Mouse (Mus musculus): ENCODE measurements at regions not wholly inside any gene's neighbourhood (a gene's known extent, or its start where the extent isn't known, plus 50 kb on each side); places are given as distances from the start of the nearest gene placed in this dataset.

DNA sequence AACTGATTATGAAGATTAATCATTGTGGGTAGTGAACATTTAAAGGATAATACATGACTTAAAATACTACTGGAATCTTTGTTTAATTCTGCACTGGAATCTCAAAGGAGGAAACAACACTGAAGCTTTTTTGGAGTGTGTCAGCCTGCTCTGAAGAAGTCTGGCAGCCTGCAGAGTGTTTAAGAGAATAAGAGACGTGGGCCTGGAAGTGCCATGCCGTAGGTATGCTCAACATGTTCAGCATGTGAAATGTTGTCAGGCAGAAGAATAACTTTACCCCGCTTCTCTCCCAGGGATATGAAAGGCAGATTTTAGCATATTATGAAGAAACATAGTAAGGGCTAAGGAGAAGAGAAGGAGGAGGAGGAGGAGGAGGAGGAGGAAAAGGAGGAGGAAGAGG is 189.6 kb upstream of the Nrp1 start:
- no peak for DNase-seq

DNA sequence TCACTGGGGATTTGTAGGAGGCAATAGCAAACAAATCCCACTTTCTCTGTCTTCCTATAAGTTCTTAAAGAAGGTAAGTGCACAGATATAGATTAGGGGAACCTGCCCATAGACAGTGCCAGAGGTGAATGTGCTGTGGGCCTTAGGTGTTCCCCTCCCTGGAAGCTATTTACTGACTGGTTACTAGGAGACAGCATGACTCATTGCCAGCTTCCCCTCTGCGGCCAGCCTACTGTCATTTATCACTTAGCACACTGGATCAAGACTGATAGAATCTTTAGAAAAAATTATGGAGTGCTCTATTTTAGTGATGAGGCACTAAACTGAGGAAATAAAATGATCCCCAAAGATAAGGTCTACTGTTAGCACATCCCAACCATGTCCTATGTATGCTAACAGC is 187.3 kb upstream of the Nrp1 start:
- no peak for DNase-seq

DNA sequence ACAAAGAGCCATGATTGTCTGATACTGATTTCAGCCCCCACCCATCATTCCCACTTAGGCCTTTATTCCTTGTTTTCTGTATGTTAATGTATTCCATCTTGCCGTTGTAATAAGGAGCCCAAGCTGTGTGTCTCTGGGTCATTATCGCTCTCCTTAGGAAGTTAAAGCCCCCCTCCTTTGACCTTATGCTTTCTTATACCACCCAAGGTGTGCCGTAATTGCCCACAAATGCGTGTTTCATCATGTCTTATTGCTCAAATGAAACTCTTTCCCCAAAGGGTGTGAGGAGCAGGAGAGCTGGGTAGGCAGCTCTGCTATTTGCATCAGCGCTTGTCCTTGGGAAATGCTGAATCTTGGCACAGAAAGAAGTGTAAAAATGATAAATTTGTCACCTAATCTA is 178.2 kb upstream of the Nrp1 start:
- DNase-seq: no peak

GRCm38 (mm10) chr8:128183081-128183480 is 175.3 kb upstream of the Nrp1 start:
- DNase-seq: no peak

- DNase-seq: no peak
These were observed 170.1 kb upstream of the Nrp1 start for GRCm38 (mm10) chr8:128188321-128188720.

DNA sequence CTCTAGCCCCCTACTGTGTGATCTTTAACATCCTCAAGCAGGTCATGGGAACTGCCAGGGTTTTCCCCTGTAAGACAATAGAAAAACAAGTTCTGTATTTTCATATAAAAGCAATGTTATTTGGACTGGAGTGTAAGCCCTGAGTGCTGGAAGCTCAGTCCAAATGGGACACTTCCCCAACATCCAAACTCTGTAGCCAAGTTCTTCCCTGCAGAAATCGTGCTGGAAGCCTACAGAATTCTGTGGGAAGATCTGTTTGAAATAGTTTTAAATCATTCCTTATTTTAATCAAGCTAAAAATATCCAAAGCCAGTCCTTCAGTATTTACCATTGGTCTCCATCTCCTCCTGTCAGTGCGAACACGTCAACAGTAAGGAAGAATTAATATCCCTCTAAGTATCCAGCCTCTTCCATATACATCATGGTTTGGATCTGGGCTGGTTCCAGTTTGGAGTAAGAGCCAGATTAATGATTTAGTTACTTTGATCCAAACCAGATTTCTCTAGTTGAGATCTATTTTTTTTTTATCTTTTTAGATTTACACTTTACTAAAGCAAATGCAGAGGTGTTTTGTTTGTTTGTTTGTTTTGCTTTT is 165.0 kb upstream of the Nrp1 start:
- no peak for DNase-seq

DNA sequence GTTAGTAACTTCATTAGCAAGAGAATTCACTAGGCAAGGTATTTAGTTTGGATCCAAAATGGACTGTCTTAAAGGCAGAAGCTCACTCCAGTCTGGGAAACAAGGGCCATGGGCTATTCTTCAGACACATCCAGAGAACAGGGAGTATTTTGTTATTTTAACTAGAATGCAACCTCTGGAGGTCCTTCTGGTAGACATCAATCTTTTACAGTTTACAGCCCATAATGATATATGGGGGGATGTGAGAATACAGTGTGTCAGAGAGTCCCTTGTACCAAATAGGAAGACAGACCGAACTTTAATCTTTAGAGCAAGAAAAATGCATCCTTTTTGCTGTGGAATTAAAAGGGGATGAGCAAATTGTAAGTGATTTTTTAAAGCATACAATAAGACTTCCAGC is 157.6 kb upstream of the Nrp1 start:
- no peak for DNase-seq

DNA sequence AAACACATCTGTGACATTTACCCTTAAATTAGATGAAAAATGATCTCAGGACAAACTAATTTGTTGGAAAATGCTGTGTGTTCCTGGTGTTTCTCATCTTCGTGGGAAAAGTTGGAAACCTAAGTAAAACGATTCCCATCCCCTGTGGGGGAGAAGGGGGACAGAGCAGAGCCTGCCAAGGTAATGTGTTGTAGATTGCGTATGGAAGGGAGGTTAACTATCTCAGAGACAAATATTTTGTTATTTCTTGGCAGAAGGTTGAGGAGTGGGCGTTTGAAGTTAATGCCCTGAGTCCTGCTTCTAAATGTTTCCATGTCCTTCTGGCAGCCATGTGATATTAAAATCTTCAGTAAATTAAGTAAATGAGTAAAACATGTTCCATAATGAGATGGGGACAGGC is 156.8 kb upstream of the Nrp1 start:
- DNase-seq: no peak

- DNase-seq: no peak
These were observed 156.1 kb upstream of the Nrp1 start for GRCm38 (mm10) chr8:128202158-128202886.

DNA sequence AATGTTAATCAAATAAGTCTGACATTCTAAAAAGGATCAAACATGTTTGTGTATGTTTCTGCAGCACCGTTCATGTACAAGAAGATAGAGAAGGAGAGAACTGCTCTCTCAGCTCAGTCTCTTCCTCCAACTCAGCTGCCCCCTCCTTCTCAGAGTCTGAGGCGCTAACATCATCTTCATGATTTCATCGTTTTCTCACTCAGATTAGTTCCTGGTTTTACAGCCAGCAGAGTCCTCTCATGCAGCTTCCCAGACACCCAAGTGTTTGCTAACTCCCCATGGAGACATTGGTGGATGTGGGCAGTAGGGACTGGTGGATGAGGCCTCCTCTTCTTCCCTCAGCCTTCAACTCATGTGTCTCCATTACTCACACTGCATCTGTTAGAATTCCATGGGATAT is 153.6 kb upstream of the Nrp1 start:
- no peak for DNase-seq

- no peak for DNase-seq
These were observed 151.3 kb upstream of the Nrp1 start for GRCm38 (mm10) chr8:128207138-128207537.

- DNase-seq: no peak
These were observed 147.6 kb upstream of the Nrp1 start for GRCm38 (mm10) chr8:128210761-128211160.

DNA sequence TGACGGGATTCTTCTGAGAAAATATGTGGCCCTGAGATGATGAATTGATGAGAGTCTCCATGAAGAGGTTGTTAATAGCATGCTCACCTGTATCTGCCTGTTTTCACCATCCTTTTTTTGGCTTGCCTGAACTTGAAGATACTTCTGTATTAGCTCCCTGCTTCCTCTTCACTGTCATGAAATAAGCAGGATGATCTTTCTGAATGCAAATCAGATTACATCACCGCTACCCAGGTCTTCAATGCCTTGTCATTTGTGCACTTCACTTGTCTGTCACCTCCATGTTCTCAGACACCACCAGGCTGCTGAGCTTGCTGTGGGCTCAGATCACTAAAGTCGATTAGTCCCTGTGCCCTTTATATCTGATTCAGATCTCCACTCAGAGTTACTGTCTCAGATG is 146.2 kb upstream of the Nrp1 start:
- no peak for DNase-seq

DNA sequence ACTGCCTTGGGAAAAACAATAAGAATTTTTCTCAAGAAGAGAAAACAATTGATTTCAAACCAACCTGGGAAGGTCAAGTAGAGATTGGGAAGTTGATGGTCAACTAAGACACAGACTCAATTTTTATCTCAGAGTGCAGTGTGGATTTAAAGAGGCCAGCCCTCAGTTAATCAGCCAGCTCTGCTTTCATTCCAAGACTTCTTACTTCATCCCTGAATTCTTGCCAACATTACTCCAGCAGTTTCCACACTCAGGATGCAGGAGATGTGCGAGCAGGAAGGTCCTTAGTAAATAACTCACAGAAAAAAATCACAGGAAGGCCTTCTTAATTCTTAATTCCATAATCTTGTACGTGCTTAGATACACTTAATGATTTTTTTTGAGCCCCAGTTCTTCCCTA is 144.1 kb upstream of the Nrp1 start:
- DNase-seq: no peak

- no peak for DNase-seq
These were observed 139.5 kb upstream of the Nrp1 start for GRCm38 (mm10) chr8:128218886-128219285.

DNA sequence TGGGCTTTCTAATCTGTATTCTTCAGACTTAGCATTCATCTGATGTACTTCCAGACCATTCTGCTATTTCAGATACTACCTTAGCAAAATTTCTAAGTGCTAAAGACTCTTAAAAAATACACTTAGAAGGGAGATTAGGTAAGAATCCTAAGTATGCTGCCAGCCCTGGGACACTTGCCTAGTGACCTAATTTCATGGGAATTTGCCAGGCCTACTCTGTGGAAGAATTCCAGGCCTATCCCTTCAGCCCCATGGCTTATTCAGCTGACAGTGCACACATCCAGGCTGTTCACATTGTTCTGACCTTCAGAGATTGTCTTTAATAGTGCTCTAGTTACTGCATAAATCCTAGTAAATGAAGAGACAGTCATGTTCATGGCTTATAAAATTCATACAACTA is 138.9 kb upstream of the Nrp1 start:
- peak; percentile 75 to 82 for DNase-seq

GRCm38 (mm10) chr8:128223092-128223491 is 135.3 kb upstream of the Nrp1 start:
- no peak for DNase-seq

DNA sequence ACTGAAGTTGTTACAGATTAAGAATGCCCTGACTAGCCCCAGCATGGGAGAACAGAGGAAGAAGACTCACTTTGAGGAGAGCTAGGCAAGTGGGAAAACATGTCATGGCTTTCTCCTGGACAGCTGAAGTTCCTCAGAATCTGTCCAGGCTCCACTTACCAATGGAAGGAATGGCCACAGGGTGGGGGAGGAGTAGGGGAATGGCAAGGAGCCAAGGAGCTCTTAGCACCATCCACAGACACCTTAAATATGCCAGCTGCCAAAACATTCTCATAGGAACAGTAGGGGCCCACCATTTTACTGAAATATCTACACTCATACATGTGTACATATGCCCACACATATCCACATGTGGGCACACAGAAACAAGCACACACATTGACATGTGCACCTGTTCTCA is 134.9 kb upstream of the Nrp1 start:
- no peak for DNase-seq

DNA sequence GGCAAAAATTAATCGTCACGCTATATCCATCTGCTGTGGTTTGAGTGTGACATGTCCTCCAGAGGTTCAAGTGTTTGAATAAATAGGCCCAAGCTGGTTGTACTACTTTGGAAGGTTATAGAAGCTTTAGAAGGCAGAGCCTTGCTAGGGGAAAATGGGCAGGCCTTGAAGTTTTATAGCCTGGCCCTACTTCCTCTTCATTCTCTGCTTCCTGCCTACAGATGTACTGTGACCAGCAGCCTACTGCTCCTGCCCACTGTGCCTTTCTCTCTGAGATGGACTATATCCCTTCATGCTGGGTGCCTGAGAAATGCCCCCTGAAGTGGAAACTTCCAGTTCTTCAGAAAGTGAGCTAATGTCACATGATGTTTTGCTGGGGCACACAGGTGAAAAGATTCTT is 133.3 kb upstream of the Nrp1 start:
- DNase-seq: no peak

- no peak for DNase-seq
These were observed 123.3 kb upstream of the Nrp1 start for GRCm38 (mm10) chr8:128235071-128235470.

DNA sequence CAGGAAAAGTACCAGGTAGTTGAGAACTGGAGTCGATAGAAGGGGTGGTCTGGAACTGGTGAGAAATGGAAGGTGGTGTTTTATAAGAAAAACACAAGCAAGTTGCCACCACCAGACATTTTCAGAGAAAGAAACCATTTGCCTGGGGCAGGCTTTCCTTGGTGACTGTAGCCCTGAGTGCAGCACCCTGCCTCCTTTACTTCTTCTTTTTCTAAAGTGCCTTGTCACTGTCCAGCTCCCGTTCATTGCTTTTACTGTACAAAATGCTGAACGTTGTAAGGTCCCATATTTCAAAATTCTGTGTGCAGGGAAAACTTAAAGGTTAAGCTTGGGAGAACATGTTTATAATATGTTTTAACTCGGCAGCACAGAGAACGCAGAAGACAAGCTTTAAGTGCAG is 122.9 kb upstream of the Nrp1 start:
- DNase-seq: no peak

- no peak for DNase-seq
These were observed 122.3 kb upstream of the Nrp1 start for GRCm38 (mm10) chr8:128236097-128236496.

GRCm38 (mm10) chr8:128238948-128239347 is 119.5 kb upstream of the Nrp1 start:
- DNase-seq: no peak

DNA sequence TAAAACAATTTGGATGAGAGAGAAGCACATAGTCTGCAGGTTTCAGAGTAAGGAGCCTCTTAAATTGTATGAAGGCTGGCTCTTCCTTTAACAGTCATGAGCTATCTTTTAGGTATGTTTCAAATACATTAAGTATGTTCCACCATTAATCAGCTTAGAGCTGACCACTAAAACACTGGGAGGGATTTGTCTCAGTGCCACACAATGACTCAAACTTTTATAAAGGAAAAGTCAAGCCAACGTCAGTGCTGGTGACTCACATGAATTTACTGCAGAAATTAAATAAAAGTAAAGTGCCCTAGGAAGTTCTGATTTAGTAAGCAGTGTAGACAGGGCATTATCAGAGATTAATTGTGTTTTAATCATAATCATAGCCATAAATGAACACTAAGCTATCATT is 118.6 kb upstream of the Nrp1 start:
- DNase-seq: no peak

DNA sequence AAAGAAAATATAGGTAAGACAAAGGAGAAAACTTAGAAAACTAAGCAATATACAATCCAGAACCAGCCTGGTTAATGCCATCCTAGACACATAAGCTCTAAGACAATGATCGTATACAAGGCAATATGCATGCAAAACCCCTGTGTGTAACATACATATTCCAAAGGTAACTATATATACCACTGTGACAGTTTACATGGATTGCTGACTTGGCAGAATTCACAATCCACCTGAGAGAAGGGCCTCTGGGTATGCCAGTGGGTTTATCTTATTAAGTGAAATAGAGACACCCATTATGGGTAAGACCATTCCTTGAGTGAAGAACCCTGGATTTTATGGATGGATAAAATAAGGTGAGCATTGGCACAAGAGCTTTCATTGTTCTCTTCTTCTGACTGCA is 117.2 kb upstream of the Nrp1 start:
- DNase-seq: no peak

Data from cerebellum, postnatal 36 days (tissue).